Mouse (Mus musculus): ENCODE data around the gene Pde4d.

Gene Pde4d

DNA sequence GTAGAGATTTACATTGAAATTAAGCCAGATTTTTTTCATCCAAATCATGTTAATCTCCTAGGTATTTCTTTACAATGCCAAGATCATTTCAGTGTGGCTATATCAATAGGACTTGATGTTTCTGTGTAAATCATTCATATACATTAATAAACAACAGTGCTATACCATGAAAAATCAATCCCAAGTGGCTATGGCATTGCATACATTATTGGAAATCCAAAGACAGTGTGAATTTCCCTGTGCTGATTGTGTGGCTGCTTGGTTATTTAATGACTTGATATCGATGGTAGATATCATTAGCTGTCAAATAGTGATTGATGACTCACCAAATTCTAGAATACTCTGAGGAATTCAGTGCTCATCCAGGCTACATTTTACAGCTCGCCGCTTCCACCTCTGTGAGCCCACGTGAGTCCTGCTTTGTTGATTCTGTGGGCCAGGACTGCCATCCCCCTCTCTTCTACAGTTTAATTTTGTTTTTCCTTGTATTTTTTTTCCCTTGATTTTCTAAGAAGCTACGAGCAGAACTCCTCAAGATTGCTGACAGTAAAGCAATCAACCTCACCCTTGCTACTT is 1085.0 kb downstream of the Pde4d start:
- no peak for DNase-seq

DNA sequence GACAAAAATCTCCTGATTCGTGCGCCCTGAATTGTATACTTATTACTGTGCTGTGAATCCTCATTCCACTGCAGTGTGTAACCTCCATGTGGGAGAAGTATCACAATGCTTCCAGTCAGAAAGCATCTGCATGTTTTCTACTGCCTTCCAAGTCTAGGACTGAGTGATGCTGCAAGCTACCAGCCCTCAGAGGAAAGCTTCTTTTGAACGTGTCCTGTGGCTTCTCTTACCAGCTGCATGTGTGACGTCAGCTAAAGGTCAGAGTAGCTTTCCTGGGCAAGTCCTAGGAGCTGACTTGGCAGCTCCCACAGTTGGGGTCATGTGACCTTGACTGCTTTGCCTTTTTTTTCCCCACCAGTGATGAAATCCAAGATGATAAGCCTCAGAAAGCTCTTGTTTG is 1086.9 kb downstream of the Pde4d start:
- DNase-seq, result no peak

DNA sequence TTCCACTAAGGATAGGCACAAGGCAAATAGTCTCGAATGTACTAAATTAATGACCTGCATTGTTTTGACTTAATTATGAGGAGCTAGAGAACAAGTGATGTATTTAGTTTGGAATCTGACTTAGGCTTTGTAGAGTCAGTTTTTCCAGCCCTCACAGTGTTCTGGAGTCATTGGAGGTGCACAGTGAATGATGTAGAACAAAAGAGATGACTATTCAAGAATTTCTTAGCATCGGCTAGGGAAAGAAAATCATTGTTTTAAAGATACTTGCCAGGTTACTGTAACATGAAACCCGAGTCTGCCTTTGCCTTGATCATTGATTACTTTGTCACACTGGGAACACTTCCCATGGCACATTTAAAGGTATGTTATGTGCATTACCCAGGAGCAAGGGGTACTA is 1089.6 kb downstream of the Pde4d start:
- DNase-seq, result no peak

DNA sequence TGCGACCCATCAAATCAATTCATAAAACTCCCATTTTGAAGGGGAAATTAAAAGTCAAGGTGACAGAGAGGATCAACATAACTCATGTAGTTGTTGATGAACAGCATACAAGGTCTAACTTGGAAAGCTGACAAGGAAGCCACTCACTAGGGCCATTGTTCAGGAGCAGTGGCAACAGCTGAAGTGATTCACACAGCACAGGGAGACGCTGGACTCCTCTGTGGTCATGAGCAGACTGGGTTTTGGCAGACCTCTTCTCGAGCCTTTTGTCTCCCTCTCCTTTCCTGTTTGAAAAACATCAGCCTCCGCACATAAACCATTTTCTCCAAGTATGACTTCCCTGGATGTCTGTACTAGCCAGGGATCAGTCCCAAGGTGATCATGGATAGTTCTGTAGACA is 1094.9 kb downstream of the Pde4d start:
- DNase-seq, result no peak

DNA sequence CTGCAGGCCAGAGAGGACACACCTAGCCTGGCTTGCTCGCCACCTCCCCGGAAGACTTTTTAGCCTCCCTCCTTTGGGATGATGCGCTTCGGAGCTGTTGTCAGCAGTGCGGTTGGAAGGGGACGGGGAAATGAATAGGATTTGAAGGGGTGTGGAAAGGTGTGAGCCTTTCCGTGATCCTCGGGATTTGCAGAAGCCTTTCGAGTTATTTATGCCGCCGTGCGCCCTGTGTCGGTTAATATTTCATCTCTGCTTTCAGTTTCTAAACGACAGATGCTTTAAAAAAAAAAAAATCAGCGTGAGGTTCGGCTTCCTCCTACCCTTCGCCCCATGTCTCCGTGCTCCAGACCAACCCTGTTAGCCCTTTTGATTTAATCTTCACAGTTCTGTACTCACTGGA is 1096.6 kb downstream of the Pde4d start:
- DNase-seq, result peak; percentile 26

DNA sequence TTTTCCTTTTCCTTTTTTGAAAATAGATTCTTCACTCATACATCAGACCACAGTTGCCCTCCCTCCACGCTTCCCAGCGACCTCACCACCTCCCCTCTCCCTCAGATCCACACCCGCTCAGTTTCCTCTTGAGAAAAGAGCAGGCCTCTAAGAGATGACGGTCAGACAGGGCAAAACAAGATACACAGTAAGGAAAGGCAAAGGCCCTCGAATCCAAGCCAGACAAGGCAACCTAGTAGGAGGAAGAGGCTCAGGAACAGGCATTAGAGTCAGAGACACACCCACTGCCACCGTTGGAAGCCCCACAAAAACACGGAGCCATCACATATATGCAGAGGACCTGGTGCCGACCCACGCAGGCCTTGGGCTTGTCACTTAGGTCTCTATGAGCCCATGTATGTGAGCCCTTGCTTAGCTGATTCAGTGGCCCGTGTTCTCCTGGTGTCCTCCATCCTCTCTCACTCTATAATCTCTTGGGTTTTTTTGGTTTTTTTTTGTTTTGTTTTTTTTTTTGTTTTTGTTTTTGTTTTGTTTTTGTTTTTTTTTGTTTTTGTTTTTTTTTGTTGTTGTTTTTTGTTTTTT is 1097.3 kb downstream of the Pde4d start:
- DNase-seq, result peak; percentile 26

DNA sequence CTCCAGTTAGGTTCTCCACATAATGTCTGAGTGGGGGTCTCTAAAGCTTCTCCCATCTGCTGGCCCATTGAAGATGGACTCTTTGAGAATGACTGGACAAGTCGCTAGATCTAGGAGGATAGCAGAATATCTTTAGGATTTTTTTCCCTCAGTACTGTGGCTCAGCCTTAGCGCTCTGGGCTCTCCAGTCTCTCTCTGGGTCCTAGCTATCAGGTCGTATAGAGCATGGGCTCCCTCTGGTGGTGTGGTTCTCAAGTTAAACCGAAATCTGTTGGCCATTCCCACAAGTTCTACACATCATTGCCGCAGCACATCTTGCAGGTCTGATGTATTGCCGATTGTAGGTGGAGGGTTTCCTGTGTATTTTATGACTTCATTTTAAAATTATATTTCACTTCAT is 1098.0 kb downstream of the Pde4d start:
- peak; percentile 86 for DNase-seq

DNA sequence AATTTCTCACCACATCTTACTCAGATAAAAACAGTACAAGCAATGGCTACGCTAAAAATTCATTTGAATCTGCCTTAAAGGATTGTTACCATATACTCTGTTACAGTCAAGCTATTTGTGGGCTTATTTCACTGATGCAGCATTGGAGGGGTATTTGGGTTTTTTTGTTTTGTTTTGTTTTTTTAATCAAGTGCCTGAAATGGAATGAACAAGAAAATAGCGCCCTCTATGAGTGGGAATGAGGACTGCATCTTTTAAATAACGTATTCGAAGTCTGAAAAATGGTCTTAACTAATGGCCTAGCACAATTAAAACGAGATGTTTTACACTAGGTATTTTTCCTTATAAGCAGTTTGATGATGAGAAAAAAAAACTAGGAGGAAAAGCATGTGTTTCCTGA is 1098.5 kb downstream of the Pde4d start:
- DNase-seq, result no peak

DNA sequence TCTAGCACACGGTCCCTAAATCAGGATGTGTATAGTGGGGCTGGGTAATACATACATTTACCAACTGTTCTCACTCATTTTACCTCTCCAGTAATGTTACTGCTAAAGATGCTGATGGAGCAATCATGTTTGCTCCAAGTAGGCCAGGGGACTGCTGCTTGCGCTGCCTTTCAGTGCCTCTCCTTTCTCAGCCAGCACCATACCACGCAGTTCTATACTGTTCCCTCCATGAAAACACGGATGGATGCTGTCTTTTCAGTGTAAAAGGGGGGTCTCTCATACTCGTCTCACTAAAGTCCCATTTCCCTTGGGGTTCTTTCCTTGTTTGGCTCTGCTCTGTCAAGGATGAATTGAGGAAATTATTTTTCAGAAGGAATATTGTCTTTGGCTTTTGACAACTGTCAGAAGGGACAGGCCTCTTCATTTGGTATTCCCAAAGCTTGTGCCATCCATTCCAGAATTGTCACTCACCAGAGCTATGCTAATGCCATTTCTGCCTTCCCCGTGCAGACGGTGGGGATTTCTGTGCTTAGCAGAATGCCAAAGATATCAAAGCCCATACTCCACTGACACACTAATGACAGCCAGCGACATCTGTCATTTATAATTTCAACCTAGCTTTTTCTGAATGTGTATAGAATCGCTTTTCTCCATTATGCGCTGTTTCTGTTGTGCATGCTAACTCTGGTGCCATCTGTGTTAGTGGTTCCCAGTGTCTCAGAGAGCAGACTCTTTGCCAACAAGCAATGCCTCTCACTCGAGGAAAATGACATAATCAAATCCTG is 1099.2 kb downstream of the Pde4d start:
- no peak for DNase-seq

DNA sequence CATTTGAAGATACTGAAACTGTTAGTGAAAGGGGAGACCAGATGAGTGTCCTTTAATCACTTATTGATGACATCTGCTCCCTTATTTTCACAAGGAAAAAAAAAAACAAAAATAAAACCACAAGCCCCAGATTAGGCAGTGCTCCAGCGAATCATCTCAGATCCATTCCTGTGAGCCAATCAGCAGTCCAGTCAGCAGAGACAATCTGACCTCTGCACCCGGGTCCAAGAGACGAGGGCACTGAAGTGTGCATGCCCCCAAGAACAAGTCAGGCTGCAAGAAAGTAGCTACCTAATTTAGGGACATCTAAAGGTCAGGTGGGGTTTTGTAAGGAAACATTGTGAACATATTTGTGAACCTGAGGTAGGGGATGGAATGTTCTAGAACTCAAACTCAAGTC is 1102.1 kb downstream of the Pde4d start:
- DNase-seq, result peak; percentile 81

DNA sequence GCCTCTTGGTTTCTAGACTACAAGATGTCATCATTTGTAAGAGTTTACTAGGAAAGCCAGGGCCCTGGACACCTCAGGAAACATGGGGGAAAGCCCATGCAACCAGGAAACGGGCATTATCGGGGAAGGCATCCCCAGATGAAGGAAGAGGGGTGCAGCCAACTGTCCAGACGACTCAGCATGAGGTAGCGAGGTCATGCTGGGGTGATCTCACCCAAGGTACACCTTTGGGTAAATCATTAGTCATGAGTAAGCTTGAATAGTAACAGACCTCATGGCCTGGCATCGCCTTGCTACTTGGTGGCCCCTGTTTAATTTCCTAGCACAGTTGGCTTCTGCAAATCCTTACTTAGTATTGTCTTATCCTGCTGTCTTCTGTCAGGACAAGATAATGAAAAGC is 1105.8 kb downstream of the Pde4d start:
- peak; percentile 84 for DNase-seq

DNA sequence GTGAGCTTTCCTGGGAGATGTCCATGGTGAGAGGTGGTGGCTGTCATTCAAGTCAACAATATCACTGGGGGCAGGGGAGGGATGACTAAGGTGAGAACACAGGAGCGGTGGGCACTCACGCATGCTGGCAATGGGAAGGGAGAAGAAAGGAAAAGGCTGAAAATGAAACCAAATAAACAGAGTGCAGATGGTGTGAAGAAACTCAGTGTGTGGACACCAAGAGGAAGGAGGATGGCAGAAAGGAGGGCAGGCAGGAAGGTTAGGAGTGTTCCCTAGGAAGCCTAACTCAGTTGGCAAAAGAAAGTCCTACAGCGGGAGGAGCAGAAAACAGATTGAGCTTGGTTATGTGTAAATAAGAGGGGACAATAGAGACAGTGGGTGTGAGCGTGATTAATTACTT is 1107.1 kb downstream of the Pde4d start:
- DNase-seq, result no peak

DNA sequence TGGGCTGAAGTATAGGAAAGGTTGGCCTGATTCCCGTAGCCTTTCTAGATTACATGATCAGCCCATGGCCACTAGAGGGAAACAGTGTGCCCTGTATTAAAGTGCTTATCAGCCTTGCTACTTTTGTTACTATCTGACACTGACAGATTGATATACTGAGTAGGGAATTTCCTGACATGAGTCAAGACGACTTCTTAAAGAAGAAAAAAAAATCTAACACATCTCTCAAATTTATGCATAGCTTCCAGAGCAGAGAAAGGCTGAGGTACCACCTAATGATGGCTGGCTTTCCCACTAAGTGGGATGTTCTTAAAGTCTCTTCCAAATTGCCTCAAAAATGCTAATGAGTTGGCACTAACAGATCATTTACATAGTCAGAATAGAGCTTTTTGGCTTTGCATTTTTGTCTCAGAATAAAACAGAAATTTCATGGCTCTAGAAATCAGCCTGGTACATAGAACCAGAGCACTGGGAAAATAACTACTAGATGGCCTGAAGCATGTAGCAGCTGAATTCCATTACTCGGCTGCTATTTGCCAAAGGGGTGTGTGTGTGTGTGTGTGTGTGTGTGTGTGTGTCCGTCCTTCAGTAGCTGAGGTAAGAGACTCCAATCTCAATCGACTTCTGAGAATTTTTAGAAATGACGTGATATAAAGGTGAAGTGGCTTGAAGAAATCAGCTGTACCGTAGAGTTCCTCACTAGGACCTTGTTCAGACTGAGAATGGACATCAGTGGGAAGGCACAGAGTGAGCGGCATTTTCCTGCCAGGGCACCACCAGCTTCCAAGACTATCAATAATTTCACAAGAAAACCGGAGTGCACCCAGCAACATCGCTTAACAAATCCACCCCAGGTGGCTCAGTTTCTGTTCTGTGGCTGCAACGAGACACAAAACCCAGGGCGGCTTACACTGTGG is 1108.9 kb downstream of the Pde4d start:
- peak; percentile 66 for DNase-seq

DNA sequence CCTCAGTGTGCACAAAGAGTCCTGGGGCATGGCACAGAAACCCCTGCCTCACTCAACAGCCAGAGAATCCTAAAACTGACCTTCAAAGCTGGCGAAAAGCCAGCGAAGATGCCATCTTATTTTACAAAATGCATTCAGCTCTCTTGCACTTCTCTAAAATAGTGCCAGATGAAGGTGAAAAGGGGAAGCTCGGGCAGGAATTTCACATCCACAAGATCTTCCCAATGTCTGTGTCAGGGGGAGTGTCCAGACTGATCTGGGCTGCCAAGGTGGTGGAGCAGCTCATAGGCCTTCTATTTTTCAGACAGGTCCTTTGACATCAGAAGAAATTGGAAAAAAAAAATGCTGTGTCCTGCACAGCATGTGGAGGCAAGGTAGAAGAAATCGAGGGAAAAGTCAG is 1110.5 kb downstream of the Pde4d start:
- DNase-seq, result no peak

DNA sequence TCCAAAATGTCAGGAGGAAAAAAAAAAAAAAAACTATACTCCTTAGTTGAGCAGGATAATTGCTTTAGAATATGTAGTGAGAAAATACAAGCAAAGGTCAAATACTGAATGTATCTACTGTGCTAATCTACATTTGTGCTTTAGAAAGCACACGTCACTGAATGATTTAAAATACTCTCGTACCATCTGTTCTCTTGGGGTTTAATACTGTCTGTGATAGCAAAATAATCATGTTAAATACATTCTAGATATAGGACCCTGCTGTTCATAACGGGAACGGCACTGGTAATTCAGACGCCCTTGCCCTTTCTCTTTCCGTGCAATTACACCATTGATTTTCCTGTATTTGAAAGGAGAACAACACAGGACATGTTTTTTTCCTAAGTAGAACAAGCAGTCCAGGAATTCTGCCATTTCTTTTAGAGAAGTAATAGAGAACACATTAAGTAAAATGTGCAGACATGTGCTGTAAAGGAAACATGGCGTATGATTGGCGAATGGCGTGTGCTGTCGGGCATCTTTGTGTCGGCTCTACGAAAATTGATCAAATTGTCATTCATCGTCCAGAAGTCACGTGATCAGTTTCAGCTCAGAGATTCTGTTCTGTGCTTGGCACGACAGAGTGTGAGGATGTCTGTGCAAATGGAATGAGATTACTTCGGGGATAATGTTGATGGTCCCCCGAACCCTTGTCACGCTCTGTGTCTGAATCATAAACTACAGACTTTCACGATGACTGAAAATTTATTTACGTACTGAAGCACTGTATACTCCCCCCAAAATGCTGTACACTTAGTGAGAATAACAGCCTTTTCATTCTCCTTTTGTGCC is 1119.1 kb downstream of the Pde4d start:
- DNase-seq, result no peak

DNA sequence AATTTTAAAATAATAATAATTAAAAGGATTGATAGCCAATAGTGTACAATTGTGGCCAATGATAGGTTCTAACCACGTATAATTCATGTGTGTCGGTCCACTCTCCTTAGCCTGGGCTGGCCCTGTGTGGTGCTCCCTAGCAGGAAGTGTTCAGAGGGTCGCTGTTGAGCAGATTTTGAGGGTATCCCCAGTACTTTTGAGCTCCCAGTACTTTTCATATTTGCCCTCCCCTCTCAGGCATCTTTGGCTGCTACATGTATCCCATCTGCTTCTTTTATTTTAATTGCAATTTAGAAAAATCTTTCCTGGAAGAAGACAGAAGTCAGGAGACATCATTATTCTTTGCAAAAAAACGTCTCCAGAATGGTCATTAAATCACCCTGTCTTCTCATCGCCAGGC is 1119.7 kb downstream of the Pde4d start:
- DNase-seq, result no peak

DNA sequence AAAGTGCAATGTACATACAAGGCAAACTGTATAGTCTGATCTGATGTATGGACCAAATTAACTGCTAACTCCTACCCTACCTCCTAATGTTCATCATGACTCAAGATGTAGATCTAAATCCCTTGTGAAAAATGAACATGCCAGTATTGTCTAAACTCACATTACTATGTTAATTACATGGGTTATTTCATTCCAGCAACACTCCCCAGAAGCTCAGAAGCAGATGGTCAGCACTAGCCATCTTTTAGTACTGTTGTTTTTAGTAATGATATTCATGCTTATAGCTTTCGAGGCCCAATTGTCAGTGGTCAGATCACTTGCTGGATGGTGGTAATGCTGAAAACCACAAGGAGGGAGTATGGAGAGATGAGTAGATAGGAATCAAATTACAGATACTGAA is 1127.0 kb downstream of the Pde4d start:
- no peak for DNase-seq

DNA sequence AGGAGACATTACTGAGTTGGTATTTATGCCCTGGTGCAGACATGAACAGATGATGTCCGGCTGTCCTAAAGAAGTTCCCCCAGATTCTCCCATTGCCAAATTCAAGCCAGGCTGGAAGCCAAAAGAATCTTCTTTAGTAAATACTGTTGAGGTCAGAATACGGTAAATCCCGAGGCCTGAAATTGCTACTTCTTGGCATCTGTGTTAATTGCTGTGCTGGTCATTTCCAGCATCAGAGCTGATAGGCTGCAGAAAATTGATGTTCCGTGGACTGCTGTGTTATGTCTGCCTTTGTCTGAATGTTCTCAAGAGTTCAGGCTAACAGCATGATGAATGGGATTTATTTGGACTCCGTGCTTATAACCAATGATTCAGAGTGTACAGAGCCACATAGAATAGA is 1127.7 kb downstream of the Pde4d start:
- peak; percentile 27 for DNase-seq

DNA sequence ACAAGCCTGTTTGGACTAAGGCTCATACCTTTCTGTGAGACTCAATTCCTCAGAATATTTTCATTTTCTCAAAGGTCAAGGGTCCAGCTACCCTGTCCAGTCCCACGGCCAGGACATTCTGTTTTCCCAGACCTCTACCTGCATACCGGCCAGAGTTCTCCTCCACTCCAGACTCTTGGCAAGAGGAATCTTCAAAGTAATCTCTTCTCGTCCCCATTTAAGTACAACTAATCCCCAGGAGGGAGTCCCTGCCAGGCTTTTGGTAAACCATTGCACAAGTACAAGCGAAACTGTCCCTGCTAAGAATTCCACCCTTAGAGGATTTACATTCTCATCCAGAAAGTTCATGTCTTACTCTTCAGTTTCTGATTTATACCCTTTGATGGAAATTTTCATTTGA is 1128.2 kb downstream of the Pde4d start:
- DNase-seq, result peak; percentile 77

DNA sequence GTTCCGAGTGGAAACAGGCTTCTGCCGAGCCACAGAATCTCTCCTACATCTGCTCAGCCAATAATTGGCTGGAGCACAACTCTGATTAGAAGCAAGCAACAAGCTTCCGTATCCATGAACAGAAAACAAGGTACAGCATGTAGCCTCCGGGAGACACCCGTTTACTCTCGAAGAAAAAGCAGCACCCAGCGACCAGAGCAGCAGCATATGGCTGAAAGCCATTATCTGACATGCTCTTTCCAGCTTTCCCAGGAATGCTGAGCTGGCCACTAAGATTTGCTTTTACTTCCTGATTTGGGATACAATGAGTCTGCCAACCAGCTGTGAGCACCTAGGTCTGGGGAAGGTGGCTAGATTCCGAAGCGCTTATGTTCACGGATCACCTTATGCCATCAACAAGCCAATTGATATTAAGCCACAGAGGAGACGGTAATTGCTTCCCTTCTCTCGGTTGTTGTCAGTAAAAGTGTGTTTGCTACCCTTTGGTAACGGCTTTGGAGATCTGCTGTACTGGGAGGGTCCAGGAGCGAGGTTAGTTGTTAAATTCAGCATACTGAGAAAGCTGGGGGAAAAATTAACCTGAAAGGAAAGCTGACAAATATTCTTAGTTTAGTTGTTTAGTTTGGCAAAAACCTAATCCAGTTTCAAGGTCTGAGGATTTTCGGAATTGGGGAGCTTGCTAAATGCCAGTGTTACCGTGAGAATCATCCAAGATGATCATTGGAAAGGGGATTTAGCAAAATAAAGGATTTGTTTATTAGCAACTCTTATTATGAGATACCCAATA is 1131.7 kb downstream of the Pde4d start:
- DNase-seq, result peak; percentile 18

DNA sequence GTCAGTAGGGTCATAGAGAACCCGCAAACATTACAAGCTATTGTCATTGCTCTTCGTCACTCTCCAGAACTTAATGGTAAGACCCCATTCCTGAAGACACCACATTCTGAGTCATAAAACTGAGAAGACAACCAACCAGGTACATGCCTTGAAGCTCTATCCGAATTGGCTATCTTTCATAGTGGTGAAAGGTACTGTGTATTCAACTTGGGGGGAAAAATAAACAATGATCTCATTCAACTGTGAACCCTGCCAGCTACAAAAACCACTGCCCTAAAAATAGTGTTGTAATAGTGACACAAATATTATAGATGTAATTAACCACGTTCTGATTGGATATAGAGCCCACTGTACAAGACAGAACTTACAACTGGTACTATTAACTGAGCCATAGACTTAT is 1140.3 kb downstream of the Pde4d start:
- DNase-seq, result no peak

Measured in kidney, postnatal 14 days (tissue).